Mouse (Mus musculus) liver, adult (tissue): ENCODE data around the gene Gm10959.

ENCODE experiments used
- GATA4 ChIP-seq: IDR thresholded peaks from 2 replicates; pipeline ENCODE4 v1.6.1; 2014; ENCODE audit warnings: mild to moderate bottlenecking, low read length; ENCODE audit not compliant: insufficient replicate concordance

The Gm10959 gene

DNA sequence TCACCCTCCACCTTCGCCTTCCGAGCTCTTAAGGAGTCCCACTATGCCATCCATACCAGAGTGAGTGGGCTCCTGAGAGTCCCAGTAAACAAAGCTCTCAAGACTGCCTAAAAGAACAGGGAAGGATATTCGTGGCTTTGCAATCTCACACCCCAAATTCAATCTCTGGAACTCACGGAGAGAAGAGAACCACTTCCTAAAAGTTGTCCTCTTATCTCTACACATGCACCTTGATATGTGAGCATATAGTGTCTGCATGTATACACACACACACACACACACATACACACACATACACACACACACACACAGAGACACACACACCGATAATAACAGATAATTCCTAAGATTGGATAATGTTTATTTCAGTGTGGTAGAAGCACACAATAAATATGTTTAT is 3.7 kb downstream of the Gm10959 start:
- TF ChIP-seq GATA4 = no peak

DNA sequence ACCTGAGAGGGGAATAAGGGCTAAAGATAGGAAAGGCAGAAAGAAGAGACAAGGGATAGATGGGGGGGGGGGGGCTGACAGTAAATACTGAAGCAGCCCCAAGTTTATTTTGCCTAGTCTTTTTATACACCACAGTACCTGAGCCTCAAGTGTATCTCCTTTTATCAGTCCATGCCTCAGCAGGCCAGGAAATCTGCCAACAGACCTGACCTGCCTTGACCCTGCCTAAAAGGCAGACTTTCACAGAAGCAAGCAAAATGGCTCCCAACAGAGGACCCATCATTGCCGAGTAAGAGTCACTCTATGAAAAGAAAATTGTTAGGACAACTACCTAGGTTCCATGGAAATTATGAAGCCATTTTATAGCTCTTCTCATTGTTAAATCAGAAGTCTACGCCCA is 11.3 kb downstream of the Gm10959 start:
- no peak for TF ChIP-seq GATA4

DNA sequence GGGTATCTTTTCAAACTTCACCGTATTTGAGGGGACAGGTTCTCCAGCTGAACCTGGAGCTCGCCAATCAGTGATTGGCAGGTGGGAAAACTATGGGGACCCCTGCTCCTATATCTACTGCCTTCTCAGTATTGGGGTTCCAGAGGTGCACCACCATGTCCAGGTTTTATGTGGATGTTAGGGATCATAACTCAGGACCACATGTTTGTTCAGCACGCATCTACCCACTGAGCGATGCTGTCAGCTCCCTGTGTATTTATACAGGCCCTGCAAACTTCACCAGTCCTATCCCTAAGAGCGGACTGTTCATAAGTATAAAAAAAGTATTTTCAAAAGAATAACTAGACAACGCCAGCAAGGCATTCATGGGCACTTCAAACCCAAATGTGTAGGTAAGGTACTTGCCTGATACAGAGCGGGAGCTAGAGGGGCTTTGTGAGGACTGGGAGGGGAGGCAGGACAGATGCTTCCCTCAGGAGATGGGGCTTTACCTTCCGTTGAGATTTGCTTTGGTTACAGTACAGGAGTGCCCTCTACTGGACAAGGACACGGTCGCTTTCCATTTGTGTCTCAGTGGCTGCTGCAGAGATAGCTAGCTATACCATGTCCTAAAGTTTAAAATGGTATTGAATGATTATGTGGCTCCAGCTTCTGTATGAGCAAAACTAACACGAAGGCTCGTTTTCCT is 15.3 kb downstream of the Gm10959 start:
- TF ChIP-seq GATA4 = no peak

DNA sequence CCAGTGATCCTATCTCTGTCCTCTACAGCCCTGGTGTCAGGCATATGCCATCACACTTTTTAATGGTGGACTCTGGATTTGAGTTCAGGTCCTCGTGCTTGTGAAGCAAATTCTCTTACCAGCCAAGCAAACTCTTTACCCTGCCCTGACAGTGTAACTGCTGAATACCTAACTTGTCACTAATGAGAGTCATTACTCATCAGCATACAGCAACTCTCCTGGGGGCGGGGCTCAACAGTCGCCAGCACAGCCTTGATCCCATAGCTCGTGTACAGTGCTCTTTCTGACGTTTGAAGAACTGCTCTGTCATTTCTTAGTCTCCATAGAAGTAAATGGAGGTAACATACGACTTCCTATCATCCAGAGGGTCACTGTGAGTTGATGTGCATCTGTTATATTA is 20.9 kb downstream of the Gm10959 start:
- TF ChIP-seq GATA4 = no peak

DNA sequence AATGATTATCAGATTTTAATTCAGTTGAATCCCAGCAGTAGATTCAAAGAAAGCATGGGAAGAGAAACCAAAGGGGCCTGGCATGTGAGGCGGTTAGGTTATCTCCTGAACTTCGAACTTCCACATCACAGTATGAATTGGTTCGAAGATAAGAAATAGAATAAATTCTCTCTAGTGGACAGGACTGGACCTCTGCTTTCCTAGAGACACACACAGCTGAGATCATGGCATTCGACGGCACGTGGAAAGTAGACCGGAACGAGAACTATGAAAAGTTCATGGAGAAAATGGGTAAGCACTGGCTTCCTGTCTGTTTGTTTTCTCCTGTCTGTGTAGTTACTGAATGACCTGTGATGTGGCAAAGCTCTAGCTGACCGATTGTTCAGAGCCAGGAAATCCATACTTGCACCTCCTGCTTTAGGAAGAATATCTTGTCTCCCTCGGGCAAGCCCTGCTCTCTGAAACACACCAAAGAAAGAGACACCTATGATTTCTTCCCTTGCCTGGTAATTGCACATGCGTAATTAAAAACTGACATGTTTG is 23.9 kb downstream of the Gm10959 start:
- peak; percentile 87; the same call in 1 of the 2 replicates for TF ChIP-seq GATA4

DNA sequence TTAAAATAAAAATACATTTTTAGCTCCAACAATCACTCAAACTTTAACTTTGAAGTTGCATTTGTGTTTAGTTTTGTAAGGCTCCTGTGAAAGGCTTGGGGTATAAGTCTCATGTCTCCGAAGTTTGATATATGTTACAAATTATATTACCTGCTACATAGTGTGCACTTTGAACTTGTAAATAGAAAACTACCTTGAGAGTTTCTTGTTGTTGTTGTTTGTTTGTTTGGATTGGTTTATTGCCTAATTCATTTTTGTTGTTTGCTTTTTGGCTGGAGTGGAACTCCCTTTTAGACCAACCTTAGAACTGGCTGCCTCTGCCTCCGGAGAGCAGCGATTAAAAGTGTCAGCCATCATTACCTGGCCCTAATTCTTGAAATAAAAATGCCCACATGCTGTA is 24.4 kb downstream of the Gm10959 start, which contains the start of gene Fabp2:
TSS of gene Fabp2 (plus strand) at position 301 of the 400 bp plus-strand sequence.
- no peak for TF ChIP-seq GATA4

DNA sequence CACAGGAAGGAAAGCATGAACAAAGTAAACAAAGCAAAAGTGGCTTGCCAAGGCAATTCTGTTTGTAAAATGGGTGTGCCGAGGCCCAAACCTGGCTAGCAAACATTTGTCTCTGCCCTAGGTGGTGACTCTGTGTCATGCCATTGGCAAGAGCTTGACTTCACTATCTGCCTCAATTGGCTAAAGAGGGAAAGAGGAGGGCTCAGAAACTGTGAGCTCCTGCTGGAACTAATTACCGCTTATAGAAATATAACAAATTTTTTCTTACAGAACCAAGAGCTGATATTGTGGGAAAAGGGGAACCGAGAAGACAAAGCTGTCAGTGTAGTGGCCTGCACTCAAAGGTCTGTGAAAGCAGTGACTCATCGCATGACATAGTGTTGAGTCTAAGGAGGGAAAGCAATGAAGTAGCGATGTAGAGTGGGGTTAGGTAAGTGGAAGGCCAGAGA is 30.8 kb downstream of the Gm10959 start:
- TF ChIP-seq GATA4 = no peak

DNA sequence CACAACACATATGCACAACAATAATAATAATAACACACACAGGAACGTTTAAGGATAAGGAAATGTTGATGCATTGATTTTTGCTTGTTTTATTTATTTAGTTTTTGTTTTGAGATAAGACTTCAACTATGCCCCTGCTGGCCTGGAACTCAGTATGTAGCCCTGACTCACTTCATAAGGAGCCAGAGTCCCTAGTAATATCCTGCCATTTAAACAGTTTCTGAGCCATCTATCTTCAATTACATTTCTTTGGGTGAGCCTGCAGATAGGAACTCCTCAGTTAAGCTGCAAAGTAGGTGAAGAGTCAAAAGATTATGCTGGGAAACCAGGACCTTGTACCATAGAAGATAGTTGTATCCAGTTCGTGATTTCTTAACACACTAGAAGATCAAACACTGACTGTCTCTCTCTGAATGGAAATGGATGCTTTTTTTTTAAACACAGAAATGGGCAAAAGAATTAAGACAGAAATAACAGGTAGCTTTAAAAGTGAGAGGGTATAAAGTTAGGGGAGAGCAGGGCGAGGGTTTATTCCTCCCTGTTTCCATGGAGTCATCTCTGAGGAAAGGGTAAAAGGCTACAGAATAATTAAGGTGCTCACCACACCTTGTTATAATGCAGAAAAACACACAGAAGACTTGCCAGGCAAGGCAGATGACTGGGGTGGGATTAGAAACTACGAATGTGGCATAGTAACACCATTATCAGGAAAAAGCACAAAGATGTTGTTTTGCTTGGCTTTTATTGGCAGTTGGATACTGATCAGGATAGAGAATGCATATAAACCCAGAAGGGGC is 31.5 kb downstream of the Gm10959 start:
- TF ChIP-seq GATA4 = peak; percentile 69; the same call in 1 of the 2 replicates

DNA sequence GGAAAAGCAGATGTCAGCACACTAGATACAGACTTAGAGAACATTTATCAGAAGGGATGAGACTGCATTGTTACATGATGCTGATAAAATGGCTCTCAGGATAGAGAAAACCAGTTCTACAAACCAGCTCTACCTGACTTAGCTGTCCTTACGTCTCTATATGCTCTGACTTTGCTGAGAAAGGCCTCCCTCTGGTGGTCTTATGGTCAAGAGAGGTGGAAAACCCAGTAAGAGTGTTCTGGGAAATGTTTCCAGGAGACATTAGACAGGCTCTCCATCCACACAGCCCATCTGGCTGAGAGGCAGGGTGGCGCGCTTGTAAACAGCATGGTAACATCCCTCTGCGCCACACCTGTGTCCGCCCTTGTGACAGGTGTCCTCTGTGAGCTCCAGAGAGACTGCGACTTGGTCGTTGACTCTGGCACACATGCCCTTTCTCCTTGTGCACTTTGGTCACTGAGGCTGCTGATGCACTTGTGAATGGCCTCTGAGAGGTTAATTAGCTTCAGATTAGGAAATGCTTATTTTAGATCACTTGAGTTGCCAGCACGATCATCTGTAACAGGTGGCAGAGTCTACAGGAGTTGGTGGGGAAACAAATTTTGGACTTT is 40.4 kb downstream of the Gm10959 start:
- TF ChIP-seq GATA4 = no peak

DNA sequence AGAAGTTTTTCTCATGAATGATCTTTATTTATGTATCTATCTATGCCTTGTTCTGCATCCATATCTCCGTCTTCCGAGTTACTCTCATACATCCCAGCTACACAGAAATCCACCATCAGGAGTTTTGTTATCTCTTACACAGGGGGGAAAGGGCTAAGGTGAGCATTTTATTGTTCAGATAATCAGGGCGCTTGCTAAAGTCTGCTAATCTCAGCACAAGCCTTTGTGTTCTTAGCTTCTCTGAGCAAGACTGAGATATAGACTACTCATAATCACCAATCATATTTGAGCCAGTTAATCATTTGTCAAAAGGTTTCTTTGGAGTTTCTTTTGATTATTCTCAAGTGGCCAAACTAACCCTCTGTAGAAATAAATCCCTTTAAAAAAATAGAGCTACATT is 41.6 kb downstream of the Gm10959 start:
- TF ChIP-seq GATA4 = no peak

DNA sequence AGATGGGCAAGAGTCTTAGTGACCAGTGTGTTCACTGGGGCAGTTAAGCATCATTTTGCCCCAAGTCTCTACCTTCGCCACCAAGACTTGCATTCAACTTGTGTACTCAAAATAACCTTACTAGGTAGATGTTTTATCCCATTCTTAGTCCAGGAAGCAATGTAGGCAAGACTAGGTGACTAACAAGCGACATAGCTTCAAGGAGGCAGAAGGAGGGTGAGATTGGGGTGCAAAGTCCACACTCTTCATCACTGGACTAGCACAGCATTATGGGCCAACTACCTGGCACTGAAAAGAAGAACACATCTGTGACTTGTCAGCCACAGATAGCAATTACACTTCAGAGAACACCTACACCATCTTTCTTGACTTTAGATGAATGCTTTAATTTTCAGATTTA is 42.3 kb downstream of the Gm10959 start:
- TF ChIP-seq GATA4 = no peak

DNA sequence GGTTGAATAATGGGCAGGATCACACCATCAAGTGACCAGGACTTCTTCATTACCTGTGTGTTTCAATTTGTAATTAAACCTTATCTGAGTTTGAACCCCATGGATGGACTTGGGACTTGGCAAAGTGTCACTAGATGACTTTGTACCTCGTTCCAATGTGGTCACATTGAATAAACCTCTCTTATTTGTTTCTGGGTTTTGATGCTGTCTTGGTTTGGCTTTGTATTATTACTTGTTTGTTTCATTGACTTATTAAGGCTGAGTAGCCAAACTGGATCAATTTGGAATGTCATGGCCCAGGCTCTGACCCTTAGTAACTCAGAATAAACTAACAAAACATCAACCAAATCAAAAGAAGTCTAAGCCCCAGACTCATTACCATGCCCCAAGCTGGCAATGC is 47.6 kb downstream of the Gm10959 start:
- TF ChIP-seq GATA4 = no peak

DNA sequence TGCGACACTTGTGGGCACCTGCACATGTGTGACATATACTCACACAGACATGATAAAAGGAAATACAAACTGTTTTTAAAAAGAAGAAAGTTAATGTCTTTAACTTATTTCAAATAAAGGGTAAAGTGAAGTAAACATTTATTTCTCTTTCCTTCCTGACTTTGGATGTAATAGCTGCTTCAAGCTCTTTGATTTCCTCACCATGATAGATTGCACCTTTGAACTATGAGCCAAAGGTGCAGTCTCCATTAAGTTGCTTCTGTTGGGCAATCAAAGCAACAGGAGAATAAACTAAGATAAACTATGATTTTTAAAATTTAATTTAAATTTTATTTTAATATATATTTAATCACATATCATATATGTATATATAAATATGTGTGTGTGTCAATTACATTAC is 50.9 kb downstream of the Gm10959 start:
- TF ChIP-seq GATA4 = no peak

DNA sequence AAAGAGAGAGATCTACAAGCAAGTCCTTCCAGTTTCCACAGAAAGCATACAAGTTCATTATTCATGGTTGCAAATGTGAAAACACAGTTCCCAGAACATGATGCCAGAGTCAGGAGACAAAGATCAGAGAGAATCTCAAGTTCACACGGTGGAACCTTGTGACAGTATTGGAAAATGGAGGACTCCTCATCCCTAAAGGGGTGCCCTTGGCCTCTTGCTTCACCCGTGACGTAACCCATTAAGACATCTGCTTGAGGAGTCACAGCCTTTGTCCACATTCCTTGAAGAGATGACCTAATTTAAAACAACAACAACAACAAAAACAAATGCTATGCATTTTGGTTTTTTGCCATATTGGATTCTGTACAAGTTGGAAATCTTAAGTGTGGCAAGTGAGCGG is 54.1 kb downstream of the Gm10959 start:
- no peak for TF ChIP-seq GATA4
